Mouse (Mus musculus) forebrain, embryonic 10.5 days (tissue): ENCODE results near the gene Mapk8ip2. TPM values are rescaled to one million over a fixed set of nuclear protein-coding genes. Genes with fewer than 3 reads are reported as not detected.
"Not testable (repeated sequence)": the region's sequence is repeated elsewhere in the genome, so short reads cannot be mapped to it uniquely, and the experiment has no call there.

ENCODE experiments used
- DNase-seq: peaks from one replicate; pipeline ENCODE4 v3.0.0-alpha.2; 2017; ENCODE audit warnings: low spot score; ENCODE audit errors: extremely low spot score
- H3K27ac ChIP-seq: fragments of 300-500 bp; sonication (generic); 2 replicates; pipeline ENCODE4 v1.5.1; 2016; ENCODE audit warnings: mild to moderate bottlenecking
- H3K27me3 ChIP-seq: fragments of 300-500 bp; sonication (generic); 2 replicates; pipeline ENCODE4 v1.6.1; 2016; ENCODE audit warnings: mild to moderate bottlenecking; ENCODE audit not compliant: poor library complexity, severe bottlenecking
- H3K36me3 ChIP-seq: fragments of 300-500 bp; sonication (generic); replicated peaks from 2 replicates; pipeline ENCODE4 v1.6.1; 2016; ENCODE audit warnings: mild to moderate bottlenecking, moderate library complexity
- H3K4me1 ChIP-seq: fragments of 300-500 bp; sonication (generic); 2 replicates; pipeline ENCODE4 v1.6.1; 2016
- H3K4me3 ChIP-seq: fragments of 300-500 bp; sonication (generic); 2 replicates; pipeline ENCODE4 v1.5.1; 2016; ENCODE audit warnings: mild to moderate bottlenecking, moderate library complexity
- H3K9me3 ChIP-seq: fragments of 300-500 bp; sonication (generic); 2 replicates; pipeline ENCODE4 v1.6.1; 2016; ENCODE audit warnings: mild to moderate bottlenecking, moderate library complexity
- WGBS: fragments of 180-500 bp; shearing (Covaris S2); methylation state at CpG from one replicate; pipeline ENCODE4 v1.1.7; 2016; 5-methylcytosine and 5-hydroxymethylcytosine counted together
- polyA plus RNA-seq: library from polyadenylated mRNA; unstranded; fragments of >200 nt; fragmentation: Nextera tagmentation; extraction: Ambion mirVana; gene quantifications from 2 replicates; pipeline ENCODE4 v1.2.1, GENCODE M21; 2016

Gene Mapk8ip2
- polyA plus RNA-seq, 1 experiment from 2014 or later: 22.4 TPM

- peak; percentile 93 for DNase-seq
- Histone ChIP-seq H3K36me3 (peaks cover 31% of the 10 kb centered on the region), H3K27me3 (0 out of 2 replicates have a peak, but pooled peaks cover 5% of the 10 kb centered on the region), H3K9me3 (no peaks in the 10 kb centered on the region), H3K4me3 (peak within 1 kb of the TSS; percentile 86), H3K4me1 (peaks cover 43% of the 10 kb centered on the region), H3K27ac (peak within 1 kb of the TSS; percentile 96)
- under 1% methylated on average over 70 of the region's 70 CpGs for WGBS
Measured at GRCm38 (mm10) chr15:89429352-89430221, 24.1 kb upstream of the Mapk8ip2 start, which contains the start of the genes C730034F03Rik, Gm44502 and Chkb. Gene C730034F03Rik (plus strand): TSS chr15:89429589. Gene Gm44502 (minus strand): TSS chr15:89429696. Gene Chkb (minus strand): TSS chr15:89429908.

- Histone ChIP-seq H3K36me3 (peaks cover 30% of the 10 kb centered on the region), H3K27me3 (0 out of 2 replicates have a peak, but pooled peaks cover 4% of the 10 kb centered on the region), H3K4me3 (peak overlapping the region; percentile 86), H3K4me1 (peaks cover 35% of the 10 kb centered on the region), H3K9me3 (no peaks in the 10 kb centered on the region), H3K27ac (peak overlapping the region; percentile 96)
- no peak for DNase-seq
- 46% methylated on average over 6 of the region's 6 CpGs for WGBS
Measured at GRCm38 (mm10) chr15:89430341-89430740, 23.4 kb upstream of the Mapk8ip2 start.

DNA sequence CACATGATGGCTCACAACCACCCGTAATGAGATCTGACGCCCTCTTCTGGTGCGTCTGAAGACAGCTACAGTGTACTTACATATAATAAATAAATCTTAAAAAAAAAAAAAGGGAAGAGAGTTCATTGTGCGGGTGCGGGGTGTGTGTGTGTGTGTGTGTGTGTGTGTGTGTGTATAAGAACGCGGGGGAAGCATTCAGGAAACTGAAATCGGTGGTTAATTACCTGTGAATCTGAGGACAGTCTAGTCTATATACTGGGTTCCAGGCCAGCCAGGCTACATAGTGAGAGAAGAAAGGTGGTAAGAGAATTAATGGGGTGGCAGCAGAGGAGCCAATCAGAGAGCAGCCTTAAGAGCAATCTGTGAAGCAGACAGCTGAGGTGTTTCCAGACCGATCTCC is 22.9 kb upstream of the Mapk8ip2 start:
- not testable (repeated sequence) for H3K4me3 ChIP-seq, H3K9me3 ChIP-seq, DNase-seq, H3K27ac ChIP-seq, H3K27me3 ChIP-seq
- WGBS: 88% methylated on average over 9 of the region's 9 CpGs
- Histone ChIP-seq H3K36me3 (peaks cover 26% of the 10 kb centered on the region), H3K4me1 (peaks cover 31% of the 10 kb centered on the region)

DNA sequence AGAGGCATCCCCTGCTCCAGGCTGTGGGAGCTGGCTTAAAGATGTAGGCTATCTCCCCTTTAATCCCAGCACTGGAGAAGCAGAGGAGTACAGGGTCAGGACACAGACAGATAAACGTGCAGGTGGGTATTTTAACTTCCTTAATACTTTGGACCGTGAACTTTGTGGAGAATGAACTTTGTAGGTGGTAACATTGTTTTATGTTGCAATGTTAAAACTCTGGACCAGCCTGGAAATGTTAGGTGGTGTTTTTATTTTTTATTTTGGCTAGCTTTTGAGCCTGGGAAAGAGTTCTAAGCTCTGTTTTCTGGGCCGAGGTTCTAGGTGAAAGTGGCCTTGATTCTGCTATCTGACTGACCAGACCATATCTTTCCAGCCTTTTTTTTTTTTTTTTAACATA is 22.4 kb upstream of the Mapk8ip2 start:
- 94% methylated on average over 3 of the region's 3 CpGs for WGBS
- H3K36me3 ChIP-seq: peaks cover 21% of the 10 kb centered on the region
- no peaks in the 10 kb centered on the region for H3K27me3 ChIP-seq
- H3K27ac ChIP-seq: no peak overlapping the region
- H3K9me3 ChIP-seq: no peaks in the 10 kb centered on the region
- peaks cover 26% of the 10 kb centered on the region for H3K4me1 ChIP-seq
- no peak overlapping the region for H3K4me3 ChIP-seq
- DNase-seq: no peak

DNA sequence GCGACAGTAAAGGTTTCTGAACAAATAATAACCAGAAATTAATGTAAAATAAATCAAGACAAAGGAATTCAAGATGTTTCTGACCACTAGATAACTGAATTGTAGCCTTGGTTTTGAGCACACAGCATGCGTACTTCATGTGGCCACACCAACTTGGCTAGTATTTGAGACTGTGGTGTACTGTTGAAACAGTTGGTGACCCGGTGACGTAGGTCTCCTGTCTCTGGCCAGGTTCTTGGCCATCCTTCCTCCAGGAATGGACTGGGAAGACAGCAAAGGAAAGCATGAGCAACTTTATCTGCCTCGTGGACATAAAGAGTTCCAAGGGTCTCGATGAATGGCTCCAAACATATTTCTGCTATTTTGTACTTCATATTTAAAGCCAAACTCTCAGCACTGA is 21.9 kb upstream of the Mapk8ip2 start:
- no peak for DNase-seq
- Histone ChIP-seq H3K27me3 (no peaks in the 10 kb centered on the region), H3K4me1 (peaks cover 25% of the 10 kb centered on the region), H3K36me3 (peaks cover 16% of the 10 kb centered on the region), H3K4me3 (no peak overlapping the region), H3K9me3 (no peaks in the 10 kb centered on the region), H3K27ac (no peak overlapping the region)
- 95% methylated on average over 6 of the region's 6 CpGs for WGBS

GRCm38 (mm10) chr15:89432946-89433345 is 20.8 kb upstream of the Mapk8ip2 start:
- H3K4me3 ChIP-seq: no peak overlapping the region
- H3K4me1 ChIP-seq: peaks cover 24% of the 10 kb centered on the region
- no peak overlapping the region for H3K27ac ChIP-seq
- H3K27me3 ChIP-seq: no peaks in the 10 kb centered on the region
- peaks cover 4% of the 10 kb centered on the region for H3K36me3 ChIP-seq
- 88% methylated on average over 4 of the region's 4 CpGs for WGBS
- DNase-seq: no peak
- no peaks in the 10 kb centered on the region for H3K9me3 ChIP-seq

- Histone ChIP-seq H3K27ac (no peak overlapping the region), H3K9me3 (no peaks in the 10 kb centered on the region), H3K4me3 (no peak overlapping the region), H3K4me1 (peaks cover 13% of the 10 kb centered on the region), H3K36me3 (no peaks in the 10 kb centered on the region), H3K27me3 (no peaks in the 10 kb centered on the region)
- no peak for DNase-seq
- 73% methylated on average over 3 of the region's 3 CpGs for WGBS
Measured at GRCm38 (mm10) chr15:89434136-89434535, 19.6 kb upstream of the Mapk8ip2 start.

GRCm38 (mm10) chr15:89435878-89436277 is 17.8 kb upstream of the Mapk8ip2 start:
- H3K36me3 ChIP-seq: no peaks in the 10 kb centered on the region
- DNase-seq: no peak
- 84% methylated on average over 5 of the region's 5 CpGs for WGBS
- H3K27me3 ChIP-seq: no peaks in the 10 kb centered on the region
- peaks cover 3% of the 10 kb centered on the region for H3K4me1 ChIP-seq
- no peak overlapping the region for H3K27ac ChIP-seq
- no peak overlapping the region for H3K4me3 ChIP-seq
- H3K9me3 ChIP-seq: no peaks in the 10 kb centered on the region

DNA sequence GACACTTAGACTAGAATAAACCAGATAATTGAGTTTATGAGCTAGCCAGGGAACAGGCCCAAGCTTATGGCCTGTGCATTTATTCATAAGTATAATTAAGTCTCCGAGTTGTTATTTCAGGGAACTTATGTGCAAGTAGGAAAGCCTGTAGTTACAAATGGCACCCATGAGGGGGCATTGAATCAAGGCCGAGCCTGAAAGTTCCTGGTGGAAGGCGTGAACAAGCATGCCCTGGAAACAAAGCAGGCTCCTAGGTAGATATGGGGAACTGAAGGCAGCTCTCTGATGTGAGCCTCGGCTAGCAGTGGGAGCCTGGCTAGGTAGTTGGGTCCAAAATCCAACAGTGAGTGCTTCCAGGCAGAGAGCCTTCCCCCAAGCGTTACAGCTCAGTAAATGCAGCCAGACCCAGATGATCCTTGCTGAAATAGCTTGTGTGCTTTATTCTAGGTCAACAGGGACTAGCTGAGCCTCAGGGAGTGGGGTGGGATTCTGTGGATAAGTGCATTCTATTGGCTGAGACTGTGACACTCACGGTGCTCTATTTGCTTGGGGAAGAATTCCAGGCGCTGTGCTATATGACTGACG is 11.1 kb upstream of the Mapk8ip2 start:
- Histone ChIP-seq H3K36me3 (no peaks in the 10 kb centered on the region), H3K27me3 (no peaks in the 10 kb centered on the region), H3K9me3 (no peaks in the 10 kb centered on the region), H3K27ac (no peak overlapping the region), H3K4me1 (no peaks in the 10 kb centered on the region), H3K4me3 (no peak overlapping the region)
- WGBS: 47% methylated on average over 8 of the region's 8 CpGs
- no peak for DNase-seq

DNA sequence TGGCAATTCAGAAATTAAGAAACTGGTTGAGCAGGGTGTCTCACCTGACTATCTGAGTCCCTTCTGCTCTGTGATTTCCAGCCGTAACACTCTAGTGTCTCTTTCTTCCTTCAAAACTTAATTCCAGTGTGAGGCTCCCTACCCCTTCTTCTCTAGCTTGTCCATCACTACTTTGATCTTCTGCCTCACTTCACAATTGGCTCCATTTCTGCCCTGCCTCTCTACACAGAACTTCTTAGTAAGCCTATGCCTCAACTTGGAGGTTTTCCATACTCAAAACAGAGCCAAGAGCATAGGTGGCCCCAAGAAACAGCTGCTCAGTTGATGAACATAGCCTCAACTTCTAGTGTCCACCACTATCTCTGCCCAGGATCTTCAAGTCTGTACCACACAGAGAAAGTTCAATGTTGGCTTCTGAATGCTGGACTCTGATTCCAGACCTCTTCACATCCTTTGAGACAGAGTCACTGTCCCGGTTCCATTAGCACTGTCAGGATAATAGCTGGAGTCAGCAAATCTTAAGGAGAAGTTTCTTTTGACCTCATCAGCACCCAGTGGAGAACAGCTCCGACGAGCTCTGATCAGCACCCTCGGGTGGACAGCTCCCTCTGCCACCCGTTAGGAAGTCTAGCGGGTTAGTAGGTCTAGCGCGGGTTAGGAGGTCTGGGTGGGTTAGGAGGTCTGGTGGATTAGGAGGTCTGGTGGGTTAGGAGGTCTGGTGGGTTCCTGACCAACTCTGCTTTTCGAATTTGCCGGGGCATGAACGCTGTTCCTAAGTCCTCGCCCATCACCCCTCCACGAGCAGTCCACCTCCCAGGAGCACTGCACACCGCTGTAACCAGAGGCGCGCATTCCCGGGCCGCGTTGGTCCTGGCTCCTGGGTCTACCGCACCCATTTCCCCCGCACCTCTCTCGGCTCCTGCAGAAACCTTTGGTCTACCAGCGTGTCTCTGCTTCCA is 528 bp upstream of the Mapk8ip2 start:
- Histone ChIP-seq H3K9me3 (no peaks in the 10 kb centered on the region), H3K27me3 (peaks cover 56% of the 10 kb centered on the region), H3K36me3 (peaks cover 20% of the 10 kb centered on the region), H3K4me3 (peak overlapping the region; percentile 84), H3K27ac (peak overlapping the region; percentile 89), H3K4me1 (peaks cover 27% of the 10 kb centered on the region)
- peak; percentile 55 for DNase-seq
- 4% methylated on average over 24 of the region's 24 CpGs for WGBS

DNA sequence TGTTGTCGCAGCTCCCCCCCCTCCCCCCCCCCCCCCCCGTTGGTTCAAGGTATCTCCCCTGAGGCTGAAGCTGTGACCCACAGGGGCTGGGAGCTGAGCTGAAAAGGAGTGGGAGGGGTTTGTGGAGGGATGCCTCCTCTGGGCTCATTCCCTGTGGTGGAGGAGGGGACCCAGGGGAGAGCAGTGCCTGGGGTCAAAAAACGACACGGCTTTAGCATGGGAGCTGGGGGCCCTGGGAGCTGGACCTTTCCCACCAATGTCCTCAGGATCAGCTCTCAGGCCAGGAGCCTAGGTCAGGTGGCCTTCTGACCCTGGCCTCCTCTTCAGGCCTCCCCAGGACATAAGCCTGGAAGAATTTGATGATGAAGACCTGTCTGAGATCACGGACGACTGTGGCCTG is 1.1 kb downstream of the Mapk8ip2 start:
- Histone ChIP-seq H3K36me3 (peaks cover 37% of the 10 kb centered on the region), H3K27me3 (peaks cover 56% of the 10 kb centered on the region), H3K4me1 (peaks cover 27% of the 10 kb centered on the region), H3K27ac (peak overlapping the region; percentile 89), H3K9me3 (no peaks in the 10 kb centered on the region), H3K4me3 (peak overlapping the region; percentile 84)
- no peak for DNase-seq
- WGBS: 15% methylated on average over 4 of the region's 6 CpGs

DNA sequence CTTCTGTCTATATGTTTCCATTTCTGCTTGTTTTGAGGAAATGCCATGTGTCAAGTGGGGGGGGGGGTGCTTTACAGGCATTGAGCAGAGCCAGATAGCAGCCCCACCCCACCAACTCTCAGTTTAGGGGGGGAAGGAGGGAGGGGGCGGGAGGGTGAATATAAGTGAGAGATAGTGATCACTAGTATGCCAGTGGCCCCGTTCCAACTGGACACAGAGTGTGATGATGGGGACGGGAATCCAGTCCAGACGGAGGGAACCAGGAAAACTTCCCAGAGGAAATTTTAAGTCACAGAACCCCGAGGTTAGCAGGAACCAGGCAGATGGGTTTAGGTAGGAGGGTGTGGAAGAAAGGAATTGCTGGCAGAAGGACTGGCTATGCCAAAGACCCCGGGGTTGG is 1.9 kb downstream of the Mapk8ip2 start:
- H3K4me3 ChIP-seq: peak overlapping the region; percentile 84; the same call in 1 of the 2 replicates

More for the DNA sequence above, 1.9 kb downstream of the Mapk8ip2 start:
- Histone ChIP-seq H3K4me1 (peaks cover 27% of the 10 kb centered on the region), H3K27me3 (peaks cover 56% of the 10 kb centered on the region), H3K9me3 (no peaks in the 10 kb centered on the region), H3K36me3 (peaks cover 45% of the 10 kb centered on the region), H3K27ac (no peak overlapping the region)
- no peak for DNase-seq
- 82% methylated on average over 6 of the region's 6 CpGs for WGBS
